Mouse (Mus musculus) embryo, embryonic 10.5 days (tissue): Measurements from ENCODE around the gene Kif1b.
A peak's percentile ranks its signal among the peaks of the same experiment; 100 is the strongest.

Experiments
- DNase-seq: peaks from one replicate; pipeline ENCODE4 v3.0.0-alpha.2; 2015; ENCODE audit warnings: low spot score

Gene Kif1b

GRCm38 (mm10) chr4:149307596-149308490, at the start of gene Kif1b:
Gene Kif1b (minus strand): TSS chr4:149307693.
- DNase-seq, result peak; percentile 97

- DNase-seq, result no peak
Measured at GRCm38 (mm10) chr4:149354671-149355070, 47.2 kb upstream of the Kif1b start.

- no peak for DNase-seq
Measured at GRCm38 (mm10) chr4:149351596-149352150, 44.2 kb upstream of the Kif1b start.

- no peak for DNase-seq
Measured at GRCm38 (mm10) chr4:149348963-149349362, 41.5 kb upstream of the Kif1b start.

GRCm38 (mm10) chr4:149345873-149346272, 38.4 kb upstream of the Kif1b start:
- no peak for DNase-seq

- DNase-seq, result no peak
Measured at GRCm38 (mm10) chr4:149344311-149344710, 36.8 kb upstream of the Kif1b start.

GRCm38 (mm10) chr4:149340680-149341079, 33.2 kb upstream of the Kif1b start:
- peak; percentile 36 for DNase-seq

GRCm38 (mm10) chr4:149339426-149340214, 32.1 kb upstream of the Kif1b start:
- DNase-seq, result no peak

- no peak for DNase-seq
Measured at GRCm38 (mm10) chr4:149338137-149338536, 30.6 kb upstream of the Kif1b start.

- no peak for DNase-seq
Measured at GRCm38 (mm10) chr4:149337353-149337752, 29.9 kb upstream of the Kif1b start.

- no peak for DNase-seq
Measured at GRCm38 (mm10) chr4:149336302-149336701, 28.8 kb upstream of the Kif1b start.

- no peak for DNase-seq
Measured at GRCm38 (mm10) chr4:149334881-149335280, 27.4 kb upstream of the Kif1b start.

- DNase-seq, result no peak
Measured at GRCm38 (mm10) chr4:149332726-149333125, 25.2 kb upstream of the Kif1b start.

GRCm38 (mm10) chr4:149330495-149330894, 23.0 kb upstream of the Kif1b start:
- DNase-seq, result no peak

- DNase-seq, result no peak
Measured at GRCm38 (mm10) chr4:149328735-149329134, 21.2 kb upstream of the Kif1b start.

- no peak for DNase-seq
Measured at GRCm38 (mm10) chr4:149327281-149327680, 19.8 kb upstream of the Kif1b start.

GRCm38 (mm10) chr4:149325411-149326162, 18.1 kb upstream of the Kif1b start:
- no peak for DNase-seq

GRCm38 (mm10) chr4:149323730-149324129, 16.2 kb upstream of the Kif1b start:
- DNase-seq, result no peak

- DNase-seq, result no peak
Measured at GRCm38 (mm10) chr4:149322718-149323117, 15.2 kb upstream of the Kif1b start.

- no peak for DNase-seq
Measured at GRCm38 (mm10) chr4:149322286-149322685, 14.8 kb upstream of the Kif1b start.

- DNase-seq, result no peak
Measured at GRCm38 (mm10) chr4:149319088-149319487, 11.6 kb upstream of the Kif1b start.

- no peak for DNase-seq
Measured at GRCm38 (mm10) chr4:149317387-149317786, 9.9 kb upstream of the Kif1b start.
